Mouse (Mus musculus) olfactory bulb, adult 2 months (tissue): ENCODE results near the gene Rybp. TPM values are rescaled to one million over a fixed set of nuclear protein-coding genes. Genes with fewer than 3 reads are reported as not detected.
A peak's percentile ranks its signal among the peaks of the same experiment; 100 is the strongest.

Experiments used
- H3K27ac ChIP-seq: fragments of 200-500 bp; 2 replicates; pipeline ENCODE4 v1.5.1; 2012; ENCODE audit warnings: low read depth, low read length; ENCODE audit not compliant: insufficient read depth
- H3K4me1 ChIP-seq: fragments of 200-500 bp; 2 replicates; pipeline ENCODE4 v1.6.1; 2012; ENCODE audit warnings: low read length; ENCODE audit not compliant: control insufficient read depth, insufficient read depth
- H3K4me3 ChIP-seq: fragments of 200-500 bp; 2 replicates; pipeline ENCODE4 v1.5.1; 2012; ENCODE audit warnings: mild to moderate bottlenecking, low read depth, low read length, moderate library complexity; ENCODE audit not compliant: insufficient read depth
- CTCF ChIP-seq: fragments of 200-500 bp; IDR thresholded peaks from 2 replicates; pipeline ENCODE4 v1.5.1; 2012; ENCODE audit warnings: low read depth, mild to moderate bottlenecking, low read length, moderate library complexity; ENCODE audit not compliant: insufficient read depth
- POLR2A ChIP-seq: fragments of 200-500 bp; IDR thresholded peaks from 2 replicates; pipeline ENCODE4 v1.6.1; 2012; ENCODE audit warnings: mild to moderate bottlenecking, low read depth, low read length, moderate library complexity; ENCODE audit not compliant: insufficient read depth
- WGBS: fragments of 180-500 bp; shearing (Covaris S2); methylation state at CpG from one replicate; pipeline ENCODE4 v1.1.7; 2018; 5-methylcytosine and 5-hydroxymethylcytosine counted together
- polyA plus RNA-seq: library from polyadenylated mRNA; stranded (reverse); fragments of >200 nt; gene quantifications from 2 replicates; pipeline ENCODE4 v1.2.4, GENCODE M21; 2012; ENCODE audit warnings: low replicate concordance; ENCODE audit not compliant: missing spikeins, insufficient read depth, insufficient read length

The Rybp gene
- polyA plus RNA-seq, 1 experiment = not detected

- TF ChIP-seq CTCF = no peak
- no peak for TF ChIP-seq POLR2A
- H3K27ac ChIP-seq = no peak overlapping the region
- 37% methylated on average over 4 of the region's 4 CpGs for WGBS
- no peak overlapping the region for H3K4me3 ChIP-seq
- H3K4me1 ChIP-seq = no peaks in the 10 kb centered on the region
Observed at GRCm38 (mm10) chr6:100233061-100233460, 54.2 kb downstream of the Rybp start.

- no peak overlapping the region for H3K4me3 ChIP-seq
- no peaks in the 10 kb centered on the region for H3K4me1 ChIP-seq
- WGBS = 67% methylated on average over 2 of the region's 2 CpGs
- TF ChIP-seq POLR2A = no peak
- TF ChIP-seq CTCF = no peak
- no peak overlapping the region for H3K27ac ChIP-seq
Observed at GRCm38 (mm10) chr6:100226204-100226603, 61.1 kb downstream of the Rybp start.

GRCm38 (mm10) chr6:100223932-100224331, 63.4 kb downstream of the Rybp start:
- H3K4me3 ChIP-seq = no peak overlapping the region
- H3K4me1 ChIP-seq = peaks cover 6% of the 10 kb centered on the region
- TF ChIP-seq POLR2A (no peak), CTCF (no peak)
- no peak overlapping the region for H3K27ac ChIP-seq
- WGBS = 95% methylated on average over 6 of the region's 6 CpGs

- Histone ChIP-seq H3K4me1 (peaks cover 11% of the 10 kb centered on the region), H3K27ac (no peak overlapping the region), H3K4me3 (no peak overlapping the region)
- 97% methylated on average over 10 of the region's 10 CpGs for WGBS
- TF ChIP-seq POLR2A = no peak
- no peak for TF ChIP-seq CTCF
Observed at GRCm38 (mm10) chr6:100223435-100223834, 63.9 kb downstream of the Rybp start.

- WGBS = 94% methylated on average over 5 of the region's 5 CpGs
- Histone ChIP-seq H3K27ac (no peak overlapping the region), H3K4me1 (peaks cover 16% of the 10 kb centered on the region), H3K4me3 (no peak overlapping the region)
- TF ChIP-seq CTCF (no peak), POLR2A (no peak)
Observed at GRCm38 (mm10) chr6:100222927-100223326, 64.4 kb downstream of the Rybp start.

GRCm38 (mm10) chr6:100221803-100222202, 65.5 kb downstream of the Rybp start:
- WGBS = 63% methylated on average over 4 of the region's 4 CpGs
- TF ChIP-seq POLR2A (no peak), CTCF (no peak)
- H3K4me1 ChIP-seq = peaks cover 24% of the 10 kb centered on the region
- no peak overlapping the region for H3K27ac ChIP-seq
- no peak overlapping the region for H3K4me3 ChIP-seq

GRCm38 (mm10) chr6:100220917-100221560, 66.2 kb downstream of the Rybp start:
- TF ChIP-seq POLR2A = no peak
- TF ChIP-seq CTCF = no peak
- H3K4me1 ChIP-seq = peaks cover 27% of the 10 kb centered on the region
- H3K4me3 ChIP-seq = no peak overlapping the region
- WGBS = 92% methylated on average over 14 of the region's 14 CpGs
- H3K27ac ChIP-seq = no peak overlapping the region

- 95% methylated on average over 3 of the region's 3 CpGs for WGBS
- H3K27ac ChIP-seq = no peak overlapping the region
- peaks cover 34% of the 10 kb centered on the region for H3K4me1 ChIP-seq
- H3K4me3 ChIP-seq = no peak overlapping the region
- no peak for TF ChIP-seq CTCF
- no peak for TF ChIP-seq POLR2A
Observed at GRCm38 (mm10) chr6:100219971-100220370, 67.3 kb downstream of the Rybp start.

- Histone ChIP-seq H3K4me3 (no peak overlapping the region), H3K27ac (0 out of 2 replicates have a peak overlapping the region, but pooled peaks have one; percentile 21), H3K4me1 (peaks cover 41% of the 10 kb centered on the region)
- TF ChIP-seq POLR2A (no peak), CTCF (no peak)
- WGBS = 35% methylated on average over 13 of the region's 13 CpGs
Observed at GRCm38 (mm10) chr6:100218541-100219341, 68.5 kb downstream of the Rybp start.
